Mouse (Mus musculus) myocyte (in vitro differentiated cells): ENCODE results near the gene Shisa7.

Experiments used
- POLR2A ChIP-seq: IDR thresholded peaks from one replicate; pipeline ENCODE4 v1.6.1; 2011; ENCODE audit warnings: low read depth, mild to moderate bottlenecking, control low read depth, moderate library complexity; ENCODE audit not compliant: insufficient read length
- POLR2AphosphoS2 ChIP-seq: IDR thresholded peaks from one replicate; pipeline ENCODE4 v1.6.1; 2011; ENCODE audit warnings: low read depth, control low read depth; ENCODE audit not compliant: insufficient read length
- SRF ChIP-seq: IDR thresholded peaks from one replicate; pipeline ENCODE4 v1.6.1; 2011; ENCODE audit warnings: low read depth; ENCODE audit not compliant: control insufficient read depth, insufficient read length
- TCF12 ChIP-seq: IDR thresholded peaks from one replicate; pipeline ENCODE4 v1.6.1; 2011; ENCODE audit warnings: mild to moderate bottlenecking, control low read depth; ENCODE audit not compliant: poor library complexity, insufficient read depth, severe bottlenecking
- USF1 ChIP-seq: IDR thresholded peaks from one replicate; pipeline ENCODE4 v1.6.1; 2011; ENCODE audit warnings: low read depth, mild to moderate bottlenecking, control low read depth, moderate library complexity

GRCm38 (mm10) chr7:4821690-4822089 is 22.8 kb downstream of the Shisa7 start:
- TF ChIP-seq USF1 (no peak), POLR2A (no peak), POLR2AphosphoS2 (no peak), TCF12 (no peak), SRF (no peak)
